Mouse (Mus musculus) skeletal muscle tissue, adult 2 months (tissue): ENCODE measurements at regions not wholly inside any gene's neighbourhood (a gene's known extent, or its start where the extent isn't known, plus 50 kb on each side); places are given as distances from the start of the nearest gene placed in this dataset.

Experiments used
- DNase-seq: peaks from one replicate; pipeline ENCODE4 v3.0.0-alpha.2; 2012; ENCODE audit warnings: low read depth, low spot score

DNA sequence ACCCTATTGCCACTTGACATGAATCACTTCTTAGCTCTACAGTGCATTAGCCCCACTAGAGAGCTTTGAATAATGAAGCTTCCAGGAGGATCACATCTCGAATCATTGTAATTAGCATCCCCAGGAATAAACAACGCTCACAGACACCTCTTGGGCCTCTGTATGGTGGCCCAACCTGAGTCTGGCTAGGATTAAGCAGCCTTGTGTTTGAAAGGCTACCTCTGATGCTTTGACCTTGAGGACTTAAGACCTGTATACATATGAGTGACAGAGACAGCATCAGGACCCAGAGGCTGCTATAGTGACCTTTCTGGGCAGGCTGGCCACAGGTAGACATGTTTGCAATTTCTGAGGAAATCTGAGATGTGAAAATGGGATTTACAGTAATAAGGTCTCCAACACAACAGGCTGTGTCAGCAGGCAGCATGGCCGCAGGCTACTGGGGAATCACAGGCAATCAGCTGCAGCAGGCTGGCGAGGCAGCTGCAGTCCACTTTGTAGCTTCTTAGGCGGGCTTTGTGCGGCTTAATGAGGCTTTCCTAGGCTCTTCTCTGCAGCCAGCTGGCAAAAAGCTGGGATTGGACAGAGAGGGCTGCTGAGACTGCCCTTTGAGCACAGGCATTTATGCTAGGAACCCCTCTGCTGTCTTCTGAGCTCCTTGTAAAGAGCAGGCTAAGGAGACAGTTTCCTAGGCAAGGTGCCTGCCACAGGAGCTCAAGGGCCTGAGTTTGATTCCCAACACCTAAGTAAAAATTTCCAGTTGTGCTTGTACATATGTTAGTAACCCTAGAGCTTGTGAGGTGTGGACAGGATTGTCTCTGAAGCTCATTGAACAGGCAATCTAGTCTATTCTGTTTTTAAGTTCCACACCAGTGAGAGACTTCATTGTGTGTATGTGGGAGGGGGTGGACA, 768.1 kb upstream of the Auts2 start:
- no peak for DNase-seq

- no peak for DNase-seq
These were observed 724.7 kb upstream of the Auts2 start for GRCm38 (mm10) chr5:133267887-133268286.

DNA sequence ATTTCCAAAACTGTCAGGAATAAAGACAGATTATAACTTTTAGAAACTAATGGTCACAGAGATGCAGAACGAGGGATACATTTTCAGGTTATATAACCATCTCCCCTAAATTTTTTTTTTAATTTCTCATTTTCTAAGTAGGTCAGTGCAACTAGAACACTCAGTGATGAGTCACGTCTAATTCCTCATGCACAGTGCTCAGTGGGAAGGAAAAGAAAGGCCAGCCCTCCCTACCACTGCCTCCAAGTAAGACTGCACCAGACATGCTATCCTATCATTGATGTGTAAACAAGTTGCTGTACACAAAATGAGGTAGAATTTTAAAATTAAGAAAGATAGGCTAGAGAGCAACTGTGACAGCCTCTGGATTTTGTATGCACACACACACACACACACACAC, 724.2 kb upstream of the Auts2 start:
- peak; percentile 2 for DNase-seq

DNA sequence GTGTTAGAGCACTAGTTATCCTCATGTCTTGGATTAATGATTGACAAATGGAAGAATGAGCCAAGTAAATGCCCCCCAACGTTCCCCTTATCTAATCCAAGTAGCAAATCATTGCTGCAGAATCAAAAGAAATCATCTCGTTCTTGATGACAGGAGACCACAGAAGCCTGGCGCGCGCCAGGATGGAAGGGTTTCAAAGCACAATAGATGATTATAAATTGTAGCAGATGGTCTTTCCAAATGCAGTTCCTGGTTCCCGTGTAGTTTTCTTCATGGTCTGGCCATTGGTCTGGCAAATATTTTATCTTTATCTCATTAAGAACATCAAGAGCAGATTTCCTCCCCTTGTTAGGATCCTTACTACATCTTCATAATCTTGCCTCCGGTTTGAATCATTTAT, 721.8 kb upstream of the Auts2 start:
- DNase-seq: no peak

- DNase-seq: no peak
These were observed 675.7 kb upstream of the Auts2 start for GRCm38 (mm10) chr5:133218801-133219200.

- no peak for DNase-seq
These were observed 655.4 kb upstream of the Auts2 start for GRCm38 (mm10) chr5:133198546-133198945.

DNA sequence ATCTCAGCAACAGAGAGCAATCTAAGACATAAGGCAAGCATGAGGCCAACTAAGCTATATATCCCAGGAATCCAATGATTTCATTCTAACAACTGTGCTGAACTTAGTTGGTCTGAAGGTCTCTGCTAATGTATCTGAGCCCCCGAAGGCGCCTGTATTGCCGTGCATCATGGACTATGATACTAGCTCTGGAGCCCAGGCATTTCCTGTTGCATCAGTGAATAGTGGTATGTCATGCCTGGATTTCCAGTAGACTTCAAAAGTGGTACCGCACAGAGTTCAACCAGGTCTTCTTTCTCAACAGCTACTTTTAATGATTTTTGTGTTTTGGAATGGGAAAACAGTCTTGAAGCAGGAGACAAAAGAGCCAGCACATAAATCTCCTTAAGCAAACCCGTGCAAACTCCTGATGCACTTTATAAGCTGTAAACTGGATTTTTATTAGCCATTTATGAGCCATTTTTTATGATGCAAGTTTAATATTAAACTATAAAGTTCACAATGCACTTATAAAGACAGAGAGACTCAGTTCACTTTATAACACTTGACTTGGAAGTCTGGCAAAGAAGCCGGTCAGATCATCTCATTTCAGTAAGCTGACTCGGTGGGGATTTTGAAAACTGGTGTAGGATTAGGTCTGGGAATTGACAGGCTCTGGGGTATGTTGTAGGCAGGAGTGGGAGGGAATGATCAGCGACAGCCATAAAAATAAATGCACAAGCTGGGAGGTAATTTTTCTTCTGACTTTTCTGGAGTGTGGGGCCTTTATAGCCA, 646.8 kb upstream of the Auts2 start:
- no peak for DNase-seq

- no peak for DNase-seq
These were observed 632.5 kb upstream of the Auts2 start for GRCm38 (mm10) chr5:133175636-133176035.

DNA sequence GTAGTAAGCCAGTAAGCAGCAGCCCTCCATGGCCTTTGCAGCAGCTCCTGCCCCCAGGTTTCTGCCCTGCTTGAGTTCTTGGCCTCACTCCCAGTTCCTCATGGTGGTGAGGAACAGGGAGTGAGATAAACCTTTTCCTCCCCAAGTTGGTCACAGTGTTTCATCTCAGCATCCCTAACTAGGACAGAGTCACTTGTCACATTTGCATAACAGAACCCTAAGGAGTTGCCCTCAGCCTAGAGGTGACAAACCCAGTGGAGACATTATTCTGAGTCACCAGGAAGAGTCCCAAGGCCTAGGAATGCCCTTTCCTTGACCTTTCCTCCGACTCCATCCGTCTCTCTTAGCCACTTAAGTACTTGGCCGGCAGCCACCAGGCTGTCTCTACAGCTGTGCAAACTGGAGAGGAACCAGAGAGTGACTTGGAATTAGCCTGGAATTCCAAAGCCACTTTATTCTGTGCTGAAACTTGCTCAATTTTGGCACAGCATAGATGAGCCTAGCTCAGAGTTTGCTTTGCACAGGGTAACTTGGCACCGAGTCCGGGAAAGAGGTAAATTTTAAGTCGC, 630.1 kb upstream of the Auts2 start:
- peak; percentile 80 for DNase-seq

DNA sequence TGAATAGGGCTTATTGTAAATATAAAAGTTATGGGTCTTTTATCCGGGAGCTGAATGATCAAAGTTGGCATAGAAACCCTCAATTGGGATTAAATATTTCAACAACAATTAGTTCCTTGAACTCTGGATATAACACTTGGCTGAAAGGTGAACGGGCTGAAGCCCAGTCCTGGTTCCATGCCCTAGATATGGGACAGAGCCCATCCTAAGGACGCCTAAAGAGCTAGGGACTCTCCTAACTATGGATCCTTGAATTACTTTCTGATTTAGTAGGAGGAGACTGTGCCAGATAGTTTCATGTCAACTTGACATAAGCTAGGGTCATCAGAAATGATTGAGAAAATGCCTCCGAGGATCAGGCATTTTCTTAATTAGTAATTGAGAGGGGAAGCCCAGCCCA, 629.5 kb upstream of the Auts2 start:
- no peak for DNase-seq

- DNase-seq: no peak
These were observed 628.1 kb upstream of the Auts2 start for GRCm38 (mm10) chr5:133171266-133171665.

DNA sequence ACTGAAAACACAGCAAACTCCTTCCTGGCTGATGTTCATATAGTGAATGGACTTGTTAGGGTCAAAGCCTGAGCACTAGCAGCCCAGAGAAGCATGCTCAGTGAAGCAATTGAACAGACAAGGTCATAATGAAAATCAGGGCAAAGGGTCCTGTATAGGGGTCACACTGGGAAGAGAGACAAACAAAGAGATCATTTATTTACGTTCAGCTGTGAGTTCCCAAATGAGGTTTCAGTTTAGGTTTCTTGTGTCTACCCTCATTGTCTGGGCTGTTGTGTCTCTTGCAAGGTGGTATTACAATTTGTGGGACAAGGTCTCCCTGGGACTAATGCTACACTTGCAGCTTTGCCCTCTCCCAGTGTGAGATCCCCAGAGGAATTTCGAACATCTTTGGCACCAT, 624.4 kb upstream of the Auts2 start:
- no peak for DNase-seq

DNA sequence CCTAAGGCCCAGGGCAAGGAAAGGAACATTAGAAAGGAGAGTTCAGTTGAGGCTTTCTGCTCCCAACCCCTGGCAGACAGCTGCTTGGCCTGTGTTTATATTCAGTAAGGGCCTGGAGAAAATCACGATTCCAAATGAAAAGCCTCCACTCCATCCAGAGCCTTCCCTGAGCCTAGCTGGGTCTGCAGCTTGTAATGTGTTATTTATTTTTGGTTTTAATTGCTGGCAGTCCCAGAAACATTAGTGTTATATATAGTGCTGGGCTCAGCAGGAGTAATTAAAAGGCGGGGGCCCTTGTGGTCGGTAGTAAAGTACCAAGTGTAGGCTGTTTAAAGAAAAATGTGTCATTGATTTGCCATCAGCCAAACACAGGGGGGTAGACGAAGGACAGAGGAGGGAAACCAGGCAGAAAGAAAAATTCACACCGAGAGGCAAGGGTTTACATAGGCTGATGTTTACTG, 623.9 kb upstream of the Auts2 start:
- DNase-seq: no peak

DNA sequence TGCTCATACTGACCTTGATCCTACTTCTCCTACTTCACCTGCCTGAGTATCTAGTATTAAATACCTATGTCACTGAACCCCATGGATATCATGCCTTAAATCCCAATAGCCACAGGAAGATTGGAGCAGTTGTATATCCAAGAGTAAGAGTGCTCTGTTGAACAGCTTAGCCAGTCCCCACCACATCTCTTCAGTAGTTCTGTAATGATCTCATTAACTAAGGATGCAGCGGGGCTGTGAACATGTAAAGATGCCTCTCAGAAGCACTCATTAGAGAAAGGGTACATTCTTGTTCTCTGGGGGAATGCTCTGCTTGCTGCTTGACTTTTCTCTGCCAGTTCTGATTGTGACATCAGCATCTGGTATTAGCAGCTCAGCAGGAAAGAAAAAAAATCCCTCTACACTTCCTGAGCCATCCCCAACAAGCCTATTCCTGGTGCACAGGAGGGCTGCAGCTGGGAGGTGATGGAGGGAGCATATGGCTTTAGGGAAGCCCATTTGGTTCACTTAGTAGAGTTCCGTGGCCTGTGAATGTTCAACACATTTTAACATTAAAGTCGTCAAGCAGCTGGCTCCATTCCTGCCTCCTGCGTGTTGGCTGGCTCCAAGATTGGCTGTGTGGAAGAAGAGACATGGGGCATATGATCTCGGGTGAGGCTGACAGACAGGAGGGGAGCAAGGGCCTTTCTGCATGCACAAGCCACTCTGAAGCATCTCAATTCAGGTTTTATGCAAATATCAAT, 613.1 kb upstream of the Auts2 start:
- no peak for DNase-seq

DNA sequence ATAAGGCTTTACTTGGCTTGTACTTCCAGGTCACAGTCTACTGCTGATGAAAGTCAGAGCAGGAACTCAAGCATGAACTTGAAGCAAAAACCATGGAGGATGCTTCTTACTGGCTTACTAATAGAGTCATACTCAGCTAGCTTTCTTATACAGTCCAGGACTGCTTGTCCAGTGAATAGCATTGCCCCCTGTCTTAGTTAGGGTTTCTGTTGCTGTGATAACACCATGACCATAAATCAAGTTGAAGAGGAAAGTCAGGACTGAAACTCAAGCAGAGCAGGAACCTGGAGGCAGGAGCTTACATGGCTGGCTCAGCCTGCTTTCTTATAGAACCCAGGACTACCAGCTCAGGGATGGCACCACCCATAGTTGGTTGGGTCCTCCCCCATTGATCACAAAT, 602.9 kb upstream of the Auts2 start:
- DNase-seq: no peak

- DNase-seq: no peak
These were observed 600.5 kb upstream of the Auts2 start for GRCm38 (mm10) chr5:133143679-133144078.

- no peak for DNase-seq
These were observed 599.4 kb upstream of the Auts2 start for GRCm38 (mm10) chr5:133142401-133143115.

- DNase-seq: no peak
These were observed 587.9 kb upstream of the Auts2 start for GRCm38 (mm10) chr5:133131042-133131441.

DNA sequence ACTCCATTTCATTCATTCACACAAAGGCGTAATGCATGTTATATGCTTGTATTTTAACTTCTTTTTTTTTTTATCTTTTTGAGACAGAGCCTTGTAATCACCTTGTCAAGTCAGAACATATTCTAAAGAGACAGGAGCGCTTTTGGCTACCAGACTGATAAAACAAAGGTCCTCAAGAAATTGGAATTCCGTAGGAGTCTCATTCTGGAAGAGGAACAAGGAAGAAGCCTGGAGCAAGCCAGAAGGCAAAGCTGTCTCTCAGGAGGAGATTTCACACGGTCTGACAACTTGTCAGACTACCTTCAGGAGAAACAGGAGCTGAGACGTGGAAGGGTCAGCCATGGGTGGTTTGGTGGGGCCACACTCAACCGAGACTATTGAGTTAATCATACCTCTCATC, 587.2 kb upstream of the Auts2 start:
- DNase-seq: no peak

DNA sequence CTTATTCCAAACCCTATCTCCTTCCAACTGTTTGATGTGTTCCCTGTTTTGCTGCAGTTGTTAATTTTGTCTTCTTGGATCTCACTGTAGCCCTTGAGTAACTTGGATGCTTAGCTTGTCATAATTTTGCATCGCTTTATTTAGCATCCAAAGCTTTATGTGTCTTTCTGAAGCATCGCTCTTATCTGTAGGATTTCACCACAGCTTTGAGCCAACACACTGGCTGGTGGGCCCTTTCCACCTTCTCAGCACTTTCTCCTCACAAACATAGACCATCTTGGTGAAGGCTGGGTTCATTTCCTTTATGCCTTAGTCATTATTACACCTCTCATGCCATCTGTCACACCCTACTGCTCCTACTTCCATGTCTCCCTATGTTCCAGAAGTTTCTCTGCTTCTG, 581.1 kb upstream of the Auts2 start:
- DNase-seq: no peak

DNA sequence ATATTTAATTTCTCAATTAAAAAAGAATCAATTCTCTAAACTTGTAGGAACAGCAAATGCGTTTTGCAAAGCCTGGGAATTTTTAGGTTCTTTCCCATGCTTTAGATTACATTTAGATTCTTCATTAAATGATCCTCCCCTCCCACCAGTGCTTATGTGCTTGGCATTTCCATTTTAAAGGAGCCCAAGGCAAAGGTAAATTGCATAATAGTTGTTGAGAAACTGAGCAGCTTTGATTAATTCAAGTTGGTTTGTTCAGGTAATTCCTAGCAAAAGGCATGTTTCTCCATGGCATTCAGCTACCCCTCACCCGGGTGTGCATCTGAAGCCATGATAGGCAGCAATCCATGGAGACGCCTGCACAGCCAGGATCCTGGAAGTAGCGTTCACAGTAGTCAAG, 570.8 kb upstream of the Auts2 start:
- no peak for DNase-seq
